Mouse (Mus musculus): ENCODE results near the gene Slamf7.

DNA sequence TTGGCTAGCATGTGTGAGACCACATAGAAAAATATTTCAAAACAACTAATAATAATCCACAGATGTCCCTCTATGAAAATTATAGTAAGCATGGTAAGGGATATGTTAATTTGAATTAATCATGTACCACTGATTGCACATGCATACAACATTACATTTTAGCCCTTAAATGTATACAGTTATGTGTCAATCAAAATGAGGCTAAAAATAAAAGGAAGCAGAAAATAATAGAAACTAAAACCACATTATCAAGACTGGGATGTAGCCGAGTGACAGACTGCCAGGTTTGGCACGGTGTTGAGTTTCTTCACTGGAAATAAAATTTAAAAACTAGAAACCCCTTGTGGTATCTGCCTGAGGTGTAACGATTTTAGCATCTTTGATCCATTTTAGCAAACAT, 33.2 kb downstream of the Slamf7 start:
- TF ChIP-seq CTCF (IDR thresholded peaks at IDR 0.05; ENCODE audit: low read depth, low read length): no peak
- no peak for TF ChIP-seq POLR2A (IDR thresholded peaks at IDR 0.05; ENCODE audit: extremely low read depth, insufficient read depth, low read length)

Data from liver, adult 2 months (tissue).